Mouse (Mus musculus): Measurements from ENCODE around the gene Sec1. TPM values are rescaled to one million over a fixed set of nuclear protein-coding genes. Genes with fewer than 3 reads are reported as not detected.

The Sec1 gene
- total RNA-seq, 2 experiments from 2014 or later, result 0.12 TPM; not detected in 1

Other genes starting within 250 kb of the Sec1 start
- 100 to 1,000 TPM; 231 to 265 TPM for gene Ftl1, start 234.5 kb downstream of the Sec1 start, total RNA-seq (2021)
- gene Bax, start 227.5 kb downstream of the Sec1 start, total RNA-seq (2021), result 10 to 100 TPM; 25.6 to 31.1 TPM
- gene Tulp2, start 212.5 kb downstream of the Sec1 start, total RNA-seq (2021), result not detected
- gene Gm45808, start 207.6 kb downstream of the Sec1 start, total RNA-seq (2021), result 1 to 10 TPM; 2.8 to 4.6 TPM
- 1 to 10 TPM; 4.5 to 6.0 TPM for gene Dhdh, start 205.6 kb downstream of the Sec1 start, total RNA-seq (2021)
- gene Nucb1, start 184.0 kb downstream of the Sec1 start, total RNA-seq (2021), result 100 to 1,000 TPM; 116 to 137 TPM
- gene Ppp1r15a, start 168.1 kb downstream of the Sec1 start, total RNA-seq (2021), result 10 to 100 TPM; 21.7 to 32.8 TPM
- gene Plekha4, start 168.1 kb downstream of the Sec1 start, total RNA-seq (2021), result 1 to 10 TPM; 1.9 to 2.1 TPM
- under 1 TPM; 0.19 to 0.39 TPM for gene Hsd17b14, start 139.5 kb downstream of the Sec1 start, total RNA-seq (2021)
- gene Bcat2, start 124.2 kb downstream of the Sec1 start, total RNA-seq (2021), result 10 to 100 TPM; 85.5 to 94.6 TPM
- gene Fgf21, start 78.9 kb downstream of the Sec1 start, total RNA-seq (2021), result not detected
- gene Fut1, start 77.1 kb downstream of the Sec1 start, total RNA-seq (2021), result under 1 TPM in 1 of 2 experiments, not detected in 1; 0.12 TPM
- under 1 TPM; 0.54 to 0.67 TPM for gene Izumo1, start 72.6 kb downstream of the Sec1 start, total RNA-seq (2021)
- 10 to 100 TPM; 42.6 to 42.8 TPM for gene Rasip1, start 66.9 kb downstream of the Sec1 start, total RNA-seq (2021)
- 1 to 10 TPM; 6.4 to 6.9 TPM for gene Mamstr, start 54.4 kb downstream of the Sec1 start, total RNA-seq (2021)
- gene Fut2, start 28.0 kb downstream of the Sec1 start, total RNA-seq (2021), result under 1 TPM; 0.37 to 0.69 TPM
- gene Ntn5, start 10.4 kb downstream of the Sec1 start, total RNA-seq (2021), result under 1 TPM; 0.12 to 0.24 TPM
- 1 to 10 TPM; 4.3 to 6.6 TPM for gene Car11, start 5.4 kb upstream of the Sec1 start, total RNA-seq (2021)
- gene Dbp, start 10.7 kb upstream of the Sec1 start, total RNA-seq (2021), result 10 to 100 TPM; 24.7 to 27.1 TPM
- gene Rpl18, start 21.1 kb upstream of the Sec1 start, total RNA-seq (2021), result 100 to 1,000 TPM; 552 to 626 TPM
- gene Sphk2, start 23.6 kb upstream of the Sec1 start, total RNA-seq (2021), result 10 to 100 TPM; 17.5 to 18.8 TPM
- under 1 TPM; 0.17 to 0.24 TPM for gene Fam83e, start 26.8 kb upstream of the Sec1 start, total RNA-seq (2021)
- gene Spaca4, start 31.4 kb upstream of the Sec1 start, total RNA-seq (2021), result not detected
- gene Lmtk3, start 89.3 kb upstream of the Sec1 start, total RNA-seq (2021), result under 1 TPM in 1 of 2 experiments, not detected in 1; 0.12 TPM
- not detected for gene Sult2b1, start 90.3 kb upstream of the Sec1 start, total RNA-seq (2021)
- gene Cyth2, start 120.2 kb upstream of the Sec1 start, total RNA-seq (2021), result 10 to 100 TPM; 73.9 to 77.1 TPM
- under 1 TPM; 0.74 to 1.00 TPM for gene Kcnj14, start 130.4 kb upstream of the Sec1 start, total RNA-seq (2021)
- 10 to 100 TPM in 1 of 2 experiments, 1 to 10 TPM in 1; 8.6 to 12.5 TPM for gene Grwd1, start 136.5 kb upstream of the Sec1 start, total RNA-seq (2021)
- gene Kdelr1, start 178.4 kb upstream of the Sec1 start, total RNA-seq (2021), result 100 to 1,000 TPM; 103 to 109 TPM
- gene Grin2d, start 184.0 kb upstream of the Sec1 start, total RNA-seq (2021), result under 1 TPM; 0.34 to 0.41 TPM
- not detected for gene Syngr4, start 202.3 kb upstream of the Sec1 start, total RNA-seq (2021)
- 10 to 100 TPM; 77.4 to 79.3 TPM for gene Tmem143, start 202.5 kb upstream of the Sec1 start, total RNA-seq (2021)
- gene Emp3, start 227.0 kb upstream of the Sec1 start, total RNA-seq (2021), result 10 to 100 TPM; 25.7 to 32.4 TPM
- 1 to 10 TPM; 2.0 to 2.2 TPM for gene Ccdc114, start 229.7 kb upstream of the Sec1 start, total RNA-seq (2021)

All from heart, postnatal 14 days (tissue).